Mouse (Mus musculus) kidney, adult 2 months (tissue): Measurements from ENCODE around the gene Cdk6. TPM values are rescaled to one million over a fixed set of nuclear protein-coding genes. Genes with fewer than 3 reads are reported as not detected.

ENCODE experiments used
- DNase-seq: peaks from one replicate; pipeline ENCODE4 v3.0.0; 2021
- H3K27ac ChIP-seq: fragments of 200-500 bp; 2 replicates; pipeline ENCODE4 v1.5.1; 2012; ENCODE audit warnings: low read depth, low read length, control low read depth, inconsistent platforms; ENCODE audit not compliant: insufficient read depth
- H3K27me3 ChIP-seq: fragments of 200-500 bp; replicated peaks from 2 replicates; pipeline ENCODE4 v1.6.1; 2012; ENCODE audit warnings: mild to moderate bottlenecking, moderate library complexity, low read length, inconsistent platforms; ENCODE audit not compliant: control insufficient read depth, insufficient read depth
- H3K36me3 ChIP-seq: fragments of 200-500 bp; 2 replicates; pipeline ENCODE4 v1.6.1; 2012; ENCODE audit warnings: mild to moderate bottlenecking, moderate library complexity, low read length, inconsistent platforms; ENCODE audit not compliant: control insufficient read depth, insufficient read depth
- H3K4me1 ChIP-seq: fragments of 200-500 bp; 2 replicates; pipeline ENCODE4 v1.6.1; 2011; ENCODE audit warnings: low read length; ENCODE audit not compliant: control insufficient read depth, insufficient read depth
- H3K4me3 ChIP-seq: fragments of 200-500 bp; 2 replicates; pipeline ENCODE4 v1.5.1; 2011; ENCODE audit warnings: mild to moderate bottlenecking, low read depth, low read length, control low read depth; ENCODE audit not compliant: insufficient read depth
- CTCF ChIP-seq: fragments of 200-500 bp; conservative IDR thresholded peaks from 2 replicates; pipeline ENCODE4 v1.5.1; 2011; ENCODE audit warnings: low read depth, mild to moderate bottlenecking, control low read depth, low read length, moderate library complexity, mixed read lengths; ENCODE audit not compliant: insufficient read depth, insufficient read length
- POLR2A ChIP-seq: fragments of 200-500 bp; IDR thresholded peaks from one replicate; pipeline ENCODE4 v1.6.1; 2011; ENCODE audit warnings: low read depth, low read length, control low read depth
- WGBS: fragments of 180-500 bp; shearing (Covaris S2); methylation state at CpG from one replicate; pipeline ENCODE4 v1.1.7; 2018; 5-methylcytosine and 5-hydroxymethylcytosine counted together
- polyA plus RNA-seq: library from polyadenylated mRNA; depleted of rRNA; stranded (reverse); fragments of >200 nt; gene quantifications from 2 replicates; pipeline ENCODE4 v1.2.3, GENCODE M21; 2012

The Cdk6 gene
- polyA plus RNA-seq, 1 experiment = 6.0 TPM

DNA sequence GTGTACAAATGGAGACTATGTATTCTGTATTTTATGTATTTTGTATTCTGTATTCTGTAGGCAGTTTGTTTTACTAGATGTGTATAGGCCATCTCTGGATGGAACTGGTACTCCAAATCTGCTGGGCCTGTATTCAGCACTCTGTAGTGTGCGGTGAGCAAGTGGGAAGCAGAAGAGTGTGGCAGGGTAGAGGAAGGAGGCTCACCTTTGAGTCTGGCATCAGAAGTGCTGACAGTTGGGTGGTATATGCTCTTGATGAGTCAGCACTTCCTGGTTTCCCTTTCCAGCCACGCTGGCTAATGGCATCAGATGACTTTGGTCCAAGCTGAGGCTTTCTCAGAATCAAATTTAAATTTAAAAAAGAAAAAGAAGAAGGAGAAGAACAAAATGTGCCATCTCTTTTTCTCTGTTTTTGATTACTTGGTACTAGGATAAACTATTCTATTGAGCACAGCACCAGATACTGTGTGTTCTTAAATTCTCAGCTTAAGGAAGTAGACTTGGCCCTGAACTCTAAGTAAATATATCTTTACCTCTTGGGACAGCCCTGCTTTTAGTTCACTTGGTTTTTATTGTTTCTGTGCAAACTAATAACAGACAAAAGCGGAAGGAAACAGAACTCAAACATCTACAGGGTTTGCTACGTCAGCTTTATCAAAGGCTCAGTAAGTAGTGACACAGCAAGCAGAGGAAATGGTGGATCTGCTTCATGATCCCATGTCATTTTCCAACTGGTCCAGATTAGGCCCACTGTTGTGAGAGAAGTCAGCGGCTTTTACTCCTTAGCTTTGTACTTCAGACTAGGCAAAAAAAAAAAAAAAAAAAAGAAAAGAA lies 17.6 kb downstream of the Cdk6 start:
- H3K4me3 ChIP-seq = no peak overlapping the region
- no peaks in the 10 kb centered on the region for H3K36me3 ChIP-seq
- H3K27ac ChIP-seq = no peak overlapping the region
- no peaks in the 10 kb centered on the region for H3K4me1 ChIP-seq
- TF ChIP-seq POLR2A = no peak
- TF ChIP-seq CTCF = no peak
- no peak for DNase-seq
- no peaks in the 10 kb centered on the region for H3K27me3 ChIP-seq
- WGBS = 57% methylated on average over 5 of the region's 5 CpGs

GRCm38 (mm10) chr5:3359914-3360313 lies 18.6 kb downstream of the Cdk6 start:
- Histone ChIP-seq H3K27ac (no peak overlapping the region), H3K36me3 (no peaks in the 10 kb centered on the region), H3K4me1 (no peaks in the 10 kb centered on the region), H3K27me3 (no peaks in the 10 kb centered on the region), H3K4me3 (no peak overlapping the region)
- 88% methylated on average over 7 of the region's 7 CpGs for WGBS
- DNase-seq = no peak
- TF ChIP-seq CTCF (no peak), POLR2A (no peak)

DNA sequence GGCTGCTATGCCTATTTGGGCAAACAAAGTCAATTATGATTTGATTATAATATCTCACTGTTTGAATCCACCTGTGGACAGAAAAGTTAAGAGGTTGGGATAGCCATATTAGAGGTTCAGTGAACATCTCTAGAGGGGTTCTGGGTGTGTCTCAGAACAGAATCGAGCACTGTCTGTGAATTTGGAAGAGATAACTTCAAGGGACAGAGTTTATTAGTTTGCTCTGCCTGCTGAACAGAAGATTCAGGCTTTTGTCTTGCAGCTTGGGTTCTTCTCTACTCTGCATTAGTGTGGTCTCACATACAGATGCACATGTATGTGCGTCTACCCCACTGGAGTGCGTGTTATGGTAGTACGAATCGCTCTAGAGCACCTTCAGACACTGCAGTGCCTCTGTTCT lies 20.0 kb downstream of the Cdk6 start:
- WGBS = 95% methylated on average over 5 of the region's 5 CpGs
- no peak for DNase-seq
- Histone ChIP-seq H3K27ac (no peak overlapping the region), H3K36me3 (no peaks in the 10 kb centered on the region), H3K4me3 (no peak overlapping the region), H3K4me1 (no peaks in the 10 kb centered on the region), H3K27me3 (no peaks in the 10 kb centered on the region)
- TF ChIP-seq POLR2A (no peak), CTCF (no peak)

GRCm38 (mm10) chr5:3362111-3362510 lies 20.8 kb downstream of the Cdk6 start:
- 83% methylated on average over 8 of the region's 8 CpGs for WGBS

DNA sequence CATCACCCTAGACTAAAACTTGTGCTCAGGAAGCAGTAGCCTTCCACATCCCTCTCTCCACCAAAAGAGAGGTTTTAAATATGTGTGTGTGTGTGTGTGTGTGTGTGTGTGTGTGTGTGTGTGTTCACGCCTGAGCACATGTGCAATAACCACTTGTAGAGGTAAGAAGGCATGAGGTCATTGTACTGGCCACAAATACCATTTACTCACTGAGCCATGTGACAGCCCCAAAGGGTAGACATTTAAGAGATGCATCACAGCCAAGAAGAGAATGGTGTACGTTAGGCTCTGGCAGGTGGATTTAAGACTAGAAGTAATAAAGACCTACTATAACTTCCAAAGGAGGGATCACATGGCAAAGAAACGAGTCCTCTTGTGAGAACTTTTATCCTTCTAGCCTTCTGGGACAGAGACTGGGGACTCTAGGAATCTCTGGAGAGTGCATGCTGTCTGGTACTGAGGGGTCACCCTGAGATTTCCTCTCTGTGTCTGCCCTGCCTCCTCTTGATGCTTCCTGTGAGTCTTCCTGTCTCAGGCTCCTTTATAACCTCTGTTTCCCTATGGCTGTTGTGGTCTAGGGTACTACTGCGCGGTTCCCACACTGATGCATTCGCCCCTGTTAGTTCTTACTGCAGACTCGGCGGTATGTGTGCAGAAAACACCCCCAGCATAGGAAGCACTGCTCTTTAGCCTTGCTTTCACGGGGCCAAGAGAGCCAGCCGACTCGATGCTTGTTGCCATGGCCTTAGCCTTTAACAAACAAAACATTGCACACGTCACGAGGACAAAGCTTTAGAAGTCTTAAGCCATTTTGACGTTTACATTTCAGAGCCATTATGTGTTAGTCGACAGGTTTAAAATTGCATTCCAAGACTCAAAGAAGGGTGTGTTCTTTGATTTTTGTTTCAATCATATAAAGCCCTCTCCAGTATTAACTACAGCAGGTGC lies 22.0 kb downstream of the Cdk6 start:
- Histone ChIP-seq H3K27me3 (no peaks in the 10 kb centered on the region), H3K4me3 (no peak overlapping the region), H3K27ac (no peak overlapping the region), H3K36me3 (no peaks in the 10 kb centered on the region), H3K4me1 (no peaks in the 10 kb centered on the region)
- no peak for DNase-seq
- WGBS = 63% methylated on average over 15 of the region's 15 CpGs
- no peak for TF ChIP-seq POLR2A

More at GRCm38 (mm10) chr5:3362111-3362510, 20.8 kb downstream of the Cdk6 start:
- no peak for TF ChIP-seq POLR2A
- no peak for TF ChIP-seq CTCF
- H3K27ac ChIP-seq = no peak overlapping the region
- H3K36me3 ChIP-seq = no peaks in the 10 kb centered on the region
- H3K27me3 ChIP-seq = no peaks in the 10 kb centered on the region
- H3K4me3 ChIP-seq = no peak overlapping the region
- H3K4me1 ChIP-seq = no peaks in the 10 kb centered on the region
- no peak for DNase-seq

- H3K4me1 ChIP-seq = 0 out of 2 replicates have a peak, but pooled peaks cover 2% of the 10 kb centered on the region
- 91% methylated on average over 4 of the region's 4 CpGs for WGBS
- no peak overlapping the region for H3K27ac ChIP-seq
- H3K4me3 ChIP-seq = no peak overlapping the region
- H3K27me3 ChIP-seq = no peaks in the 10 kb centered on the region
- no peak for TF ChIP-seq CTCF
- no peak for TF ChIP-seq POLR2A
- no peaks in the 10 kb centered on the region for H3K36me3 ChIP-seq
- DNase-seq = no peak
Measured at GRCm38 (mm10) chr5:3367045-3367444, 25.8 kb downstream of the Cdk6 start.

DNA sequence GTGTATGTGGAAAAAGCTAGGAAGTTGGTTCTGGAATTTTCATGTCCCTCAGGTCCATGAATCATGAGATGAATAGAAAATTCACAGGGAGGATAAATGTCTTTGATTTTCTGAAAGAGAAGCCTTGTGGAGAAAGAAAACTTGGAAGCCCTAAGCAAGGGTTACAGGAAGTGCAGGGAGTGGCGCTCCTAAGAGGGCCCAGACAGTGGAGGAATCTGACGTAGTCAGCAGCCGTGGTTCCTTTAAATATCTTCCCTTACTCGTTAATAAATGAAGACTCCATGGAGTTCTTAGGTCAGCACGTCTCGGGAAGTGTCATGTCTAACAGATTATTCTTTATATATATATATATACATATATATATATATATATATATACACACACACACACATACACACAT lies 28.0 kb downstream of the Cdk6 start:
- 39% methylated on average over 6 of the region's 6 CpGs for WGBS
- H3K4me1 ChIP-seq = peaks cover 10% of the 10 kb centered on the region; the same call in 1 of the 2 replicates
- H3K27me3 ChIP-seq = no peaks in the 10 kb centered on the region
- no peak overlapping the region for H3K27ac ChIP-seq
- TF ChIP-seq CTCF (no peak), POLR2A (no peak)
- H3K4me3 ChIP-seq = no peak overlapping the region
- DNase-seq = peak; percentile 46
- no peaks in the 10 kb centered on the region for H3K36me3 ChIP-seq
